Mouse (Mus musculus) hindbrain, embryonic 16.5 days (tissue): ENCODE measurements at regions not wholly inside any gene's neighbourhood (a gene's known extent, or its start where the extent isn't known, plus 50 kb on each side); places are given as distances from the start of the nearest gene placed in this dataset.

Source experiments
- ATAC-seq: fragments of 200-750 bp; cut with Nextera tagmentation; 2 replicates; pipeline ENCODE4 v1.8.0; 2017; ENCODE audit warnings: moderate TSS enrichment, moderate library complexity
- H3K27ac ChIP-seq: fragments of 300-500 bp; sonication (generic); 2 replicates; pipeline ENCODE4 v1.5.1; 2014; ENCODE audit warnings: low read depth, mild to moderate bottlenecking, control low read depth, low read length, moderate library complexity
- H3K27me3 ChIP-seq: fragments of 300-500 bp; sonication (generic); replicated peaks from 2 replicates; pipeline ENCODE4 v1.6.1; 2014; ENCODE audit warnings: low read length; ENCODE audit not compliant: control insufficient read depth, insufficient read depth
- H3K36me3 ChIP-seq: fragments of 300-500 bp; sonication (generic); 2 replicates; pipeline ENCODE4 v1.6.1; 2014; ENCODE audit warnings: mild to moderate bottlenecking, low read length, moderate library complexity, mixed read lengths; ENCODE audit not compliant: control insufficient read depth, insufficient read depth
- H3K4me1 ChIP-seq: fragments of 300-500 bp; sonication (generic); 2 replicates; pipeline ENCODE4 v1.6.1; 2014; ENCODE audit warnings: low read depth, low read length; ENCODE audit not compliant: control insufficient read depth, insufficient read depth
- H3K4me2 ChIP-seq: fragments of 300-500 bp; sonication (generic); 2 replicates; pipeline ENCODE4 v1.6.1; 2014; ENCODE audit warnings: mild to moderate bottlenecking, low read length, control low read depth, moderate library complexity
- H3K4me3 ChIP-seq: fragments of 300-500 bp; sonication (generic); 2 replicates; pipeline ENCODE4 v1.5.1; 2014; ENCODE audit warnings: mild to moderate bottlenecking, low read length, control low read depth, moderate library complexity
- H3K9ac ChIP-seq: fragments of 300-500 bp; sonication (generic); 2 replicates; pipeline ENCODE4 v1.6.1; 2014; ENCODE audit warnings: low read depth, mild to moderate bottlenecking, control low read depth, low read length, moderate library complexity
- H3K9me3 ChIP-seq: fragments of 300-500 bp; sonication (generic); 2 replicates; pipeline ENCODE4 v1.6.1; 2014; ENCODE audit warnings: mild to moderate bottlenecking, low read length, moderate library complexity; ENCODE audit not compliant: control insufficient read depth
- whole genome bisulfite sequencing: fragments of 180-500 bp; shearing (Covaris S2); extraction: QIAGEN DNeasy Blood & Tissue Kit; methylation state at CpG from one replicate; pipeline ENCODE4 v1.1.7; 2014; 5-methylcytosine and 5-hydroxymethylcytosine counted together

- Histone ChIP-seq H3K9ac (no peak overlapping the region), H3K36me3 (no peaks in the 10 kb centered on the region), H3K27me3 (no peaks in the 10 kb centered on the region), H3K9me3 (no peaks in the 10 kb centered on the region), H3K4me3 (no peak overlapping the region), H3K27ac (peak overlapping the region; percentile 66), H3K4me2 (no peak overlapping the region), H3K4me1 (peaks cover 21% of the 10 kb centered on the region)
- ATAC-seq = peak; percentile 79
- WGBS = 20% methylated on average over 14 of the region's 14 CpGs
These were observed 367.6 kb upstream of the Mki67 start for GRCm38 (mm10) chr7:136083571-136084342.

GRCm38 (mm10) chr7:136088785-136089184, 372.6 kb upstream of the Mki67 start:
- H3K27me3 ChIP-seq = no peaks in the 10 kb centered on the region
- no peaks in the 10 kb centered on the region for H3K36me3 ChIP-seq
- H3K4me3 ChIP-seq = no peak overlapping the region
- H3K9ac ChIP-seq = no peak overlapping the region
- H3K27ac ChIP-seq = no peak overlapping the region
- H3K4me2 ChIP-seq = no peak overlapping the region
- peaks cover 4% of the 10 kb centered on the region; the same call in 1 of the 2 replicates for H3K4me1 ChIP-seq
- 64% methylated on average over 6 of the region's 6 CpGs for WGBS
- H3K9me3 ChIP-seq = no peaks in the 10 kb centered on the region
- ATAC-seq = no peak

- H3K4me1 ChIP-seq = no peaks in the 10 kb centered on the region
- no peak overlapping the region for H3K4me2 ChIP-seq
- no peak overlapping the region for H3K9ac ChIP-seq
- H3K36me3 ChIP-seq = no peaks in the 10 kb centered on the region
- H3K4me3 ChIP-seq = no peak overlapping the region
- H3K27ac ChIP-seq = no peak overlapping the region
- WGBS = 56% methylated on average over 14 of the region's 14 CpGs
- H3K27me3 ChIP-seq = no peaks in the 10 kb centered on the region
- no peaks in the 10 kb centered on the region for H3K9me3 ChIP-seq
- no peak for ATAC-seq
These were observed 378.7 kb upstream of the Mki67 start for GRCm38 (mm10) chr7:136094681-136095360.

- Histone ChIP-seq H3K9me3 (no peaks in the 10 kb centered on the region), H3K4me3 (no peak overlapping the region), H3K9ac (no peak overlapping the region), H3K4me1 (no peaks in the 10 kb centered on the region), H3K27me3 (no peaks in the 10 kb centered on the region), H3K4me2 (no peak overlapping the region), H3K36me3 (no peaks in the 10 kb centered on the region), H3K27ac (no peak overlapping the region)
- 87% methylated on average over 4 of the region's 4 CpGs for WGBS
- no peak for ATAC-seq
These were observed 387.9 kb upstream of the Mki67 start for GRCm38 (mm10) chr7:136104021-136104420.

GRCm38 (mm10) chr7:136112163-136112562, 396.0 kb upstream of the Mki67 start:
- WGBS = 56% methylated on average over 6 of the region's 6 CpGs
- H3K4me3 ChIP-seq = no peak overlapping the region
- no peak overlapping the region for H3K9ac ChIP-seq
- H3K4me1 ChIP-seq = no peaks in the 10 kb centered on the region
- no peak overlapping the region for H3K4me2 ChIP-seq
- no peaks in the 10 kb centered on the region for H3K36me3 ChIP-seq
- ATAC-seq = no peak
- H3K27ac ChIP-seq = no peak overlapping the region
- no peaks in the 10 kb centered on the region for H3K27me3 ChIP-seq
- no peaks in the 10 kb centered on the region for H3K9me3 ChIP-seq

GRCm38 (mm10) chr7:136120930-136121329, 404.8 kb upstream of the Mki67 start:
- H3K9ac ChIP-seq = no peak overlapping the region
- no peaks in the 10 kb centered on the region for H3K27me3 ChIP-seq
- H3K4me2 ChIP-seq = no peak overlapping the region
- WGBS = 56% methylated on average over 7 of the region's 7 CpGs
- no peak overlapping the region for H3K27ac ChIP-seq
- no peaks in the 10 kb centered on the region for H3K4me1 ChIP-seq
- H3K36me3 ChIP-seq = no peaks in the 10 kb centered on the region
- no peak for ATAC-seq
- H3K9me3 ChIP-seq = no peaks in the 10 kb centered on the region
- no peak overlapping the region for H3K4me3 ChIP-seq

GRCm38 (mm10) chr7:136121406-136121805, 405.2 kb upstream of the Mki67 start:
- no peaks in the 10 kb centered on the region for H3K4me1 ChIP-seq
- H3K36me3 ChIP-seq = no peaks in the 10 kb centered on the region
- H3K9ac ChIP-seq = no peak overlapping the region
- 79% methylated on average over 1 of the region's 1 CpGs for WGBS
- no peaks in the 10 kb centered on the region for H3K27me3 ChIP-seq
- H3K4me3 ChIP-seq = no peak overlapping the region
- no peaks in the 10 kb centered on the region for H3K9me3 ChIP-seq
- ATAC-seq = no peak
- H3K27ac ChIP-seq = no peak overlapping the region
- no peak overlapping the region for H3K4me2 ChIP-seq

GRCm38 (mm10) chr7:136124786-136125185, 408.6 kb upstream of the Mki67 start:
- H3K9me3 ChIP-seq = no peaks in the 10 kb centered on the region
- no peak overlapping the region for H3K9ac ChIP-seq
- no peak for ATAC-seq
- no peaks in the 10 kb centered on the region for H3K36me3 ChIP-seq
- H3K27ac ChIP-seq = no peak overlapping the region
- H3K4me2 ChIP-seq = no peak overlapping the region
- no peaks in the 10 kb centered on the region; the same call in 1 of the 2 replicates for H3K4me1 ChIP-seq
- 74% methylated on average over 2 of the region's 2 CpGs for WGBS
- no peaks in the 10 kb centered on the region for H3K27me3 ChIP-seq
- no peak overlapping the region for H3K4me3 ChIP-seq

GRCm38 (mm10) chr7:136126393-136126792, 410.2 kb upstream of the Mki67 start:
- Histone ChIP-seq H3K27me3 (no peaks in the 10 kb centered on the region), H3K4me1 (peaks cover 9% of the 10 kb centered on the region), H3K4me3 (no peak overlapping the region), H3K4me2 (no peak overlapping the region), H3K9me3 (no peaks in the 10 kb centered on the region), H3K27ac (no peak overlapping the region), H3K9ac (no peak overlapping the region), H3K36me3 (no peaks in the 10 kb centered on the region)
- WGBS = 96% methylated on average over 3 of the region's 3 CpGs
- ATAC-seq = no peak
